Mouse (Mus musculus): ENCODE results near the gene Gucy2d. TPM values are rescaled to one million over a fixed set of nuclear protein-coding genes. Genes with fewer than 3 reads are reported as not detected.

Gene Gucy2d
- total and polyA plus RNA-seq, 2 experiments from 2014 or later = 0.08 TPM; not detected in 1

- 37% methylated on average over 17 of the region's 17 CpGs for WGBS
- Histone ChIP-seq H3K4me1 (ENCODE audit: control insufficient read depth, insufficient read depth) (peaks cover 15% of the 10 kb centered on the region), H3K4me3 (ENCODE audit: low read depth, low read length) (no peak overlapping the region), H3K36me3 (replicated peaks; ENCODE audit: control insufficient read depth, insufficient read depth, low read length) (no peaks in the 10 kb centered on the region), H3K27me3 (ENCODE audit: control insufficient read depth, insufficient read depth, low read length) (no peaks in the 10 kb centered on the region), H3K27ac (ENCODE audit: low read depth) (peak overlapping the region; percentile 28; the same call in 1 of the 2 replicates), H3K9ac (replicated peaks; ENCODE audit: low read depth, low read length) (no peak overlapping the region), H3K9me3 (replicated peaks; ENCODE audit: control insufficient read depth, low read length) (no peaks in the 10 kb centered on the region), H3K4me2 (ENCODE audit: low read depth, low read length) (no peak overlapping the region)
- DNase-seq (ENCODE audit: low spot score) (no peak), ATAC-seq (ENCODE audit: insufficient read depth, low read depth) (0 out of 2 replicates have a peak, but pooled peaks have one; percentile 23)
- no peak for TF ChIP-seq EP300 (IDR thresholded peaks at IDR 0.05; ENCODE audit: low read depth)
Observed at GRCm38 (mm10) chr7:98418031-98418805, 22.0 kb upstream of the Gucy2d start.

GRCm38 (mm10) chr7:98419366-98419765 lies 20.9 kb upstream of the Gucy2d start:
- DNase-seq (ENCODE audit: low spot score) = no peak
- Histone ChIP-seq H3K4me3 (ENCODE audit: low read depth, low read length) (no peak overlapping the region), H3K36me3 (replicated peaks; ENCODE audit: control insufficient read depth, insufficient read depth, low read length) (no peaks in the 10 kb centered on the region), H3K9ac (replicated peaks; ENCODE audit: low read depth, low read length) (no peak overlapping the region), H3K27me3 (ENCODE audit: control insufficient read depth, insufficient read depth, low read length) (no peaks in the 10 kb centered on the region), H3K4me2 (ENCODE audit: low read depth, low read length) (no peak overlapping the region), H3K27ac (ENCODE audit: low read depth) (0 out of 2 replicates have a peak overlapping the region, but pooled peaks have one; percentile 45), H3K9me3 (replicated peaks; ENCODE audit: control insufficient read depth, low read length) (no peaks in the 10 kb centered on the region), H3K4me1 (ENCODE audit: control insufficient read depth, insufficient read depth) (peaks cover 21% of the 10 kb centered on the region)
- 13% methylated on average over 5 of the region's 5 CpGs for WGBS
- ATAC-seq (ENCODE audit: insufficient read depth, low read depth) = peak; percentile 17; the same call in 1 of the 2 replicates
- TF ChIP-seq CTCF (IDR thresholded peaks at IDR 0.05; ENCODE audit: low read depth) (no peak), EP300 (IDR thresholded peaks at IDR 0.05; ENCODE audit: low read depth) (no peak)

- no peak for ATAC-seq (ENCODE audit: insufficient read depth, low read depth)
- WGBS = 53% methylated on average over 11 of the region's 11 CpGs
- TF ChIP-seq CTCF (IDR thresholded peaks at IDR 0.05; ENCODE audit: low read depth) = no peak
- TF ChIP-seq EP300 (IDR thresholded peaks at IDR 0.05; ENCODE audit: low read depth) = no peak
Observed at GRCm38 (mm10) chr7:98423546-98423945, 16.7 kb upstream of the Gucy2d start.

GRCm38 (mm10) chr7:98424396-98424795 lies 15.8 kb upstream of the Gucy2d start:
- ATAC-seq (ENCODE audit: insufficient read depth, low read depth) = no peak
- TF ChIP-seq CTCF (IDR thresholded peaks at IDR 0.05; ENCODE audit: low read depth) (no peak), EP300 (IDR thresholded peaks at IDR 0.05; ENCODE audit: low read depth) (no peak)

More at GRCm38 (mm10) chr7:98423546-98423945, 16.7 kb upstream of the Gucy2d start:
- DNase-seq (ENCODE audit: low spot score) = no peak
- no peak overlapping the region for H3K4me3 ChIP-seq (ENCODE audit: low read depth, low read length)
- H3K27ac ChIP-seq (ENCODE audit: low read depth) = no peak overlapping the region
- H3K27me3 ChIP-seq (ENCODE audit: control insufficient read depth, insufficient read depth, low read length) = no peaks in the 10 kb centered on the region
- H3K4me2 ChIP-seq (ENCODE audit: low read depth, low read length) = no peak overlapping the region
- H3K4me1 ChIP-seq (ENCODE audit: control insufficient read depth, insufficient read depth) = peaks cover 9% of the 10 kb centered on the region; the same call in 1 of the 2 replicates
- no peak overlapping the region for H3K9ac ChIP-seq (replicated peaks; ENCODE audit: low read depth, low read length)
- no peaks in the 10 kb centered on the region for H3K36me3 ChIP-seq (replicated peaks; ENCODE audit: control insufficient read depth, insufficient read depth, low read length)
- no peaks in the 10 kb centered on the region for H3K9me3 ChIP-seq (replicated peaks; ENCODE audit: control insufficient read depth, low read length)

GRCm38 (mm10) chr7:98425551-98425950 lies 14.7 kb upstream of the Gucy2d start:
- Histone ChIP-seq H3K27me3 (ENCODE audit: control insufficient read depth, insufficient read depth, low read length) (peaks cover 3% of the 10 kb centered on the region; the same call in 1 of the 2 replicates), H3K27ac (ENCODE audit: low read depth) (no peak overlapping the region), H3K4me1 (ENCODE audit: control insufficient read depth, insufficient read depth) (peaks cover 6% of the 10 kb centered on the region; the same call in 1 of the 2 replicates), H3K4me2 (ENCODE audit: low read depth, low read length) (no peak overlapping the region), H3K36me3 (replicated peaks; ENCODE audit: control insufficient read depth, insufficient read depth, low read length) (no peaks in the 10 kb centered on the region), H3K9me3 (replicated peaks; ENCODE audit: control insufficient read depth, low read length) (no peaks in the 10 kb centered on the region), H3K9ac (replicated peaks; ENCODE audit: low read depth, low read length) (no peak overlapping the region), H3K4me3 (ENCODE audit: low read depth, low read length) (no peak overlapping the region)
- 95% methylated on average over 3 of the region's 3 CpGs for WGBS
- DNase-seq (ENCODE audit: low spot score) (no peak), ATAC-seq (ENCODE audit: insufficient read depth, low read depth) (no peak)
- TF ChIP-seq CTCF (IDR thresholded peaks at IDR 0.05; ENCODE audit: low read depth) = no peak
- TF ChIP-seq EP300 (IDR thresholded peaks at IDR 0.05; ENCODE audit: low read depth) = no peak

More at GRCm38 (mm10) chr7:98424396-98424795, 15.8 kb upstream of the Gucy2d start:
- no peak for DNase-seq (ENCODE audit: low spot score)
- Histone ChIP-seq H3K4me1 (ENCODE audit: control insufficient read depth, insufficient read depth) (peaks cover 6% of the 10 kb centered on the region; the same call in 1 of the 2 replicates), H3K9ac (replicated peaks; ENCODE audit: low read depth, low read length) (no peak overlapping the region), H3K27me3 (ENCODE audit: control insufficient read depth, insufficient read depth, low read length) (no peaks in the 10 kb centered on the region), H3K36me3 (replicated peaks; ENCODE audit: control insufficient read depth, insufficient read depth, low read length) (no peaks in the 10 kb centered on the region), H3K4me2 (ENCODE audit: low read depth, low read length) (no peak overlapping the region), H3K9me3 (replicated peaks; ENCODE audit: control insufficient read depth, low read length) (no peaks in the 10 kb centered on the region), H3K27ac (ENCODE audit: low read depth) (no peak overlapping the region), H3K4me3 (ENCODE audit: low read depth, low read length) (no peak overlapping the region)
- 68% methylated on average over 6 of the region's 6 CpGs for WGBS
